Mouse (Mus musculus) stomach, embryonic 16.5 days (tissue): ENCODE measurements around the gene Lmbrd1. TPM values are rescaled to one million over a fixed set of nuclear protein-coding genes. Genes with fewer than 3 reads are reported as not detected.
"Not testable (repeated sequence)": the region's sequence is repeated elsewhere in the genome, so short reads cannot be mapped to it uniquely, and the experiment has no call there.

ENCODE experiments used
- ATAC-seq: fragments of 200-750 bp; cut with Nextera tagmentation; 2 replicates; pipeline ENCODE4 v1.8.0; 2017; ENCODE audit warnings: moderate number of reproducible peaks, moderate TSS enrichment; ENCODE audit not compliant: insufficient read depth, low FRiP score
- H3K27ac ChIP-seq: fragments of 300-500 bp; sonication (generic); 2 replicates; pipeline ENCODE4 v1.5.1; 2014; ENCODE audit warnings: low read length
- H3K27me3 ChIP-seq: fragments of 300-500 bp; sonication (generic); 2 replicates; pipeline ENCODE4 v1.6.1; 2014; ENCODE audit warnings: low read length, control low read depth, mixed read lengths; ENCODE audit not compliant: control insufficient read depth, insufficient read depth
- H3K36me3 ChIP-seq: fragments of 300-500 bp; sonication (generic); 2 replicates; pipeline ENCODE4 v1.6.1; 2014; ENCODE audit warnings: low read length; ENCODE audit not compliant: control insufficient read depth, insufficient read depth
- H3K4me1 ChIP-seq: fragments of 300-500 bp; sonication (generic); 2 replicates; pipeline ENCODE4 v1.6.1; 2014; ENCODE audit warnings: low read length, control low read depth, mixed read lengths; ENCODE audit not compliant: control insufficient read depth, insufficient read depth
- H3K4me2 ChIP-seq: fragments of 300-500 bp; sonication (generic); 2 replicates; pipeline ENCODE4 v1.6.1; 2014; ENCODE audit warnings: low read depth, low read length, mixed read lengths
- H3K4me3 ChIP-seq: fragments of 300-500 bp; sonication (generic); replicated peaks from 2 replicates; pipeline ENCODE4 v1.5.1; 2014; ENCODE audit warnings: mild to moderate bottlenecking, low read length
- H3K9ac ChIP-seq: fragments of 300-500 bp; sonication (generic); 2 replicates; pipeline ENCODE4 v1.6.1; 2014; ENCODE audit warnings: low read length
- H3K9me3 ChIP-seq: fragments of 300-500 bp; sonication (generic); replicated peaks from 2 replicates; pipeline ENCODE4 v1.6.1; 2016; ENCODE audit warnings: low read length, control low read depth; ENCODE audit not compliant: control insufficient read depth
- WGBS: fragments of 180-500 bp; shearing (Covaris S2); extraction: QIAGEN DNeasy Blood & Tissue Kit; methylation state at CpG from one replicate; pipeline ENCODE4 v1.1.7; 2014; 5-methylcytosine and 5-hydroxymethylcytosine counted together
- polyA plus RNA-seq: library from polyadenylated mRNA; unstranded; fragments of >200 nt; fragmentation: Nextera tagmentation; extraction: Ambion mirVana; gene quantifications from 2 replicates; pipeline ENCODE4 v1.2.1, GENCODE M21; 2015

Gene Lmbrd1
- polyA plus RNA-seq, 1 experiment from 2014 or later, result 35.1 TPM

- Histone ChIP-seq H3K9me3 (no peaks in the 10 kb centered on the region), H3K36me3 (no peaks in the 10 kb centered on the region), H3K4me3 (no peak overlapping the region), H3K27me3 (no peaks in the 10 kb centered on the region), H3K9ac (no peak overlapping the region), H3K27ac (no peak overlapping the region), H3K4me2 (no peak overlapping the region), H3K4me1 (no peaks in the 10 kb centered on the region)
- WGBS, result 89% methylated on average over 9 of the region's 9 CpGs
- no peak for ATAC-seq
Measured at GRCm38 (mm10) chr1:24743191-24743924, 64.9 kb downstream of the Lmbrd1 start.

- H3K4me3 ChIP-seq, result no peak overlapping the region
- no peaks in the 10 kb centered on the region for H3K9me3 ChIP-seq
- no peaks in the 10 kb centered on the region for H3K27me3 ChIP-seq
- H3K4me2 ChIP-seq, result no peak overlapping the region
- H3K36me3 ChIP-seq, result peaks cover 12% of the 10 kb centered on the region; the same call in 1 of the 2 replicates
- no peak overlapping the region for H3K9ac ChIP-seq
- ATAC-seq, result no peak
- no peaks in the 10 kb centered on the region for H3K4me1 ChIP-seq
- 78% methylated on average over 4 of the region's 4 CpGs for WGBS
- no peak overlapping the region for H3K27ac ChIP-seq
Measured at GRCm38 (mm10) chr1:24752715-24753114, 74.3 kb downstream of the Lmbrd1 start.

GRCm38 (mm10) chr1:24758516-24758915 lies 80.1 kb downstream of the Lmbrd1 start:
- H3K4me3 ChIP-seq, result no peak overlapping the region
- no peaks in the 10 kb centered on the region for H3K27me3 ChIP-seq
- H3K9ac ChIP-seq, result no peak overlapping the region
- H3K27ac ChIP-seq, result no peak overlapping the region
- no peaks in the 10 kb centered on the region for H3K4me1 ChIP-seq
- WGBS, result 84% methylated on average over 8 of the region's 8 CpGs
- no peak for ATAC-seq
- H3K9me3 ChIP-seq, result no peaks in the 10 kb centered on the region
- H3K36me3 ChIP-seq, result peaks cover 9% of the 10 kb centered on the region
- no peak overlapping the region for H3K4me2 ChIP-seq

GRCm38 (mm10) chr1:24766466-24766865 lies 88.0 kb downstream of the Lmbrd1 start:
- Histone ChIP-seq H3K4me3 (no peak overlapping the region), H3K4me2 (no peak overlapping the region), H3K9ac (no peak overlapping the region), H3K9me3 (no peaks in the 10 kb centered on the region), H3K27ac (no peak overlapping the region), H3K36me3 (peaks cover 9% of the 10 kb centered on the region), H3K27me3 (no peaks in the 10 kb centered on the region), H3K4me1 (no peaks in the 10 kb centered on the region)
- 89% methylated on average over 8 of the region's 8 CpGs for WGBS
- no peak for ATAC-seq

- not testable (repeated sequence) for H3K9me3 ChIP-seq, H3K36me3 ChIP-seq, H3K27ac ChIP-seq, H3K4me1 ChIP-seq, H3K4me2 ChIP-seq, H3K27me3 ChIP-seq, ATAC-seq, H3K9ac ChIP-seq, H3K4me3 ChIP-seq
- WGBS, result 79% methylated on average over 3 of the region's 3 CpGs
Measured at GRCm38 (mm10) chr1:24767197-24767596, 88.8 kb downstream of the Lmbrd1 start.

- H3K9me3 ChIP-seq, result no peaks in the 10 kb centered on the region
- H3K9ac ChIP-seq, result no peak overlapping the region
- no peak overlapping the region for H3K27ac ChIP-seq
- no peaks in the 10 kb centered on the region for H3K36me3 ChIP-seq
- no peaks in the 10 kb centered on the region for H3K27me3 ChIP-seq
- ATAC-seq, result no peak
- H3K4me3 ChIP-seq, result no peak overlapping the region
- WGBS, result 69% methylated on average over 2 of the region's 2 CpGs
- no peaks in the 10 kb centered on the region for H3K4me1 ChIP-seq
- H3K4me2 ChIP-seq, result no peak overlapping the region
Measured at GRCm38 (mm10) chr1:24773642-24774041, 95.2 kb downstream of the Lmbrd1 start.

- Histone ChIP-seq H3K4me3 (no peak overlapping the region), H3K27me3 (no peaks in the 10 kb centered on the region), H3K4me1 (no peaks in the 10 kb centered on the region), H3K9ac (no peak overlapping the region), H3K4me2 (no peak overlapping the region), H3K36me3 (no peaks in the 10 kb centered on the region), H3K9me3 (no peaks in the 10 kb centered on the region), H3K27ac (no peak overlapping the region)
- ATAC-seq, result no peak
- 89% methylated on average over 2 of the region's 2 CpGs for whole genome bisulfite sequencing
Measured at GRCm38 (mm10) chr1:24776576-24776975, 98.1 kb downstream of the Lmbrd1 start.

GRCm38 (mm10) chr1:24793168-24793567 lies 114.7 kb downstream of the Lmbrd1 start:
- H3K27me3 ChIP-seq, result no peaks in the 10 kb centered on the region
- H3K4me3 ChIP-seq, result no peak overlapping the region
- H3K9ac ChIP-seq, result no peak overlapping the region
- H3K4me1 ChIP-seq, result no peaks in the 10 kb centered on the region
- H3K27ac ChIP-seq, result no peak overlapping the region
- no peaks in the 10 kb centered on the region for H3K36me3 ChIP-seq
- WGBS, result 92% methylated on average over 6 of the region's 6 CpGs
- H3K9me3 ChIP-seq, result no peaks in the 10 kb centered on the region
- H3K4me2 ChIP-seq, result no peak overlapping the region
- 0 out of 2 replicates have a peak, but pooled peaks have one; percentile 21 for ATAC-seq

GRCm38 (mm10) chr1:24807971-24808370 lies 129.5 kb downstream of the Lmbrd1 start:
- H3K4me1 ChIP-seq, H3K27me3 ChIP-seq, ATAC-seq, H3K27ac ChIP-seq, H3K4me3 ChIP-seq, H3K9me3 ChIP-seq, H3K9ac ChIP-seq, H3K36me3 ChIP-seq, H3K4me2 ChIP-seq: not testable (repeated sequence)
- WGBS, result 94% methylated on average over 21 of the region's 21 CpGs
